Mouse (Mus musculus) kidney, postnatal 4 days (tissue): ENCODE results near the gene Pin1rt1.
A peak's percentile ranks its signal among the peaks of the same experiment; 100 is the strongest.

ENCODE experiments used
- DNase-seq, 2 experiments: peaks; one replicate each; pipeline ENCODE4 v3.0.0; 2021; ENCODE audit warnings: mixed read lengths in 2 of 2

Gene Pin1rt1

GRCm38 (mm10) chr2:104716279-104716678 is at the start of gene Pin1rt1:
TSS of gene Pin1rt1 (minus strand) at chr2:104716379.
- DNase-seq: no peak

DNA sequence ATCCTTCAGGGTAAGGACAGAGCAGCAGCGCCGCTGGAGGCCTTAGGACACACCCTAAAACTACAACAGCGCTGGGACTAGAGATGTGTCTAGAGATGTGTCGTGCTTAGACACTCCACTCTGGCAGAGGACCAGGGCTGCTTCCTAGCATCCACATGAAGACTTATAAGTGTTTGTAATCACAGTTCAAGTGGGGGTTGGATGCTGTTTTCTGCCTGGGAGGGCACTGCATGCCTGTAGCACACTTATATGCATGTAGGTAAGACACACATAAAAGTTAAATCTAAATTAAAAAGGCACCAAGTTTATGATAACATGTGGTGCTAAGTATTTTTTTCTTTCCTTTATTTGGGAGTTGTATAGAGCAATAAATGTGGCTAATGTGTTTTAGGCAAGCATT is 47.8 kb upstream of the Pin1rt1 start:
- DNase-seq: no peak

DNA sequence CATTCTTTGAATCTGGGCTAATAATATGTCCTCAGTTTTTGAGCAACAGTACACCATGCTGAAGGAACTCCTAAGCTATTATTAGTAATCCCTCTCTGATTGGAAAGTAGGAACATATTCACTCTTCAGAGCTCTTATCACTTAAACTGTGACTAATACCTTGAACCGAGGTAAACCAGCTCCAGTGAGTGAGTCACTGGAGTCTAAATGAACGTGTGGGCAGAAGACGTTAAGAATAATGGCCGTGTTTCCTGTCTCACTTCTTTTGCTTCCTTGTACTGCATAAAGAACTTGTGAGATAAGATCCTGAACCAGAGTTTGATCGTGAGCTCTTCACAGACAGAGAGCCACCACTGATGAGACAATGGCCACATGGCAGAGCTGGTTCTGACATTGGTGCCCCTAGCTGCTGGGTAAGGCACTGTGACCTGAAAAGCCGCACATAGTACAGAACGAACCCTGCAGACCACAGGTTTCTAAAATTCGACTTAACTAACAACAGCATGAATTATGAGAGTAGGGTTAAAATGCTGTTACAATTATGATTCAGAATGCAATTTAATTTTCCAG is 47.0 kb upstream of the Pin1rt1 start:
- DNase-seq: no peak

GRCm38 (mm10) chr2:104750611-104751010 is 34.4 kb upstream of the Pin1rt1 start:
- DNase-seq: peak in 1 of 2 experiments; percentile 34

- DNase-seq: no peak
Observed at GRCm38 (mm10) chr2:104748652-104749183, 32.5 kb upstream of the Pin1rt1 start.

- DNase-seq: peak; percentile 44 to 49
Observed at GRCm38 (mm10) chr2:104746251-104746650, 30.1 kb upstream of the Pin1rt1 start.

DNA sequence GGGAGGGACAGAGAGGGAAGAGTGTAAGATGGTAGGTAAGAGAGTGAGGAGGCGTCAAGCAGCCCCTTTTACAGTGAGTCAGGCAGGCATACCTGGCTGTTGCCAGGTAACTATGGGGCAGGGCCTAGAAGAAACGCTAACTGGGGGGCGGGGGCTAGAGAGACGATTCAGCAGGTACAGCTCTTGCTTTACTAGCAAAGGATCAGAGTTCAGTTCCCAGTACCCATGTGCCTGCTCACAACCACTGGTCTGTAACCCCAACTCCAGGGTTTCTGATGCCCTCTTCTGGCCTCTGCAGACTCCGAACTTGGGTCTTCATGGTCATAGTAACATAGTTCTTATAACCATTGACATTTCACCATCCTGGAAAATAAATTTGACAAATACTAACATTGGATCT is 27.8 kb upstream of the Pin1rt1 start:
- DNase-seq: peak in 1 of 2 experiments; percentile 48

DNA sequence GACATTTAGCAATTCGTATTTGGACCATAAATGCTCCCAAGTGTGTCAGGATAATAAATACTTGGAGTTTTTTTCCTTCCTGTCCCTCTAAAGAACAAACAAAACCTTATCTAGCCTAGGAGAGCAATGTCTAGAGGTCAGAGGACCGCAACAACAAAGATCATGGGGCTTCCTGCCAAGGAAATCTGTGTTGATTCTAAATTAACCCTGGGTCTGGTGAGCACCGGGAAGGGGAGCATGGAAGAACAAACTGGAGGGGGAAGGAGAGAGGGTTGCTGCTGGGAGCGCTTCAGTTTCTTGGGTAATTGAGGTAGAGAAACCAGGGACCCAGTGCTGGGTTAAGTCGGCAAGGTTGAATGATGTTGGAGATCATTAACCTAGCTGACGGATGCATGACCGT is 27.0 kb upstream of the Pin1rt1 start:
- DNase-seq: peak in 1 of 2 experiments; percentile 46

DNA sequence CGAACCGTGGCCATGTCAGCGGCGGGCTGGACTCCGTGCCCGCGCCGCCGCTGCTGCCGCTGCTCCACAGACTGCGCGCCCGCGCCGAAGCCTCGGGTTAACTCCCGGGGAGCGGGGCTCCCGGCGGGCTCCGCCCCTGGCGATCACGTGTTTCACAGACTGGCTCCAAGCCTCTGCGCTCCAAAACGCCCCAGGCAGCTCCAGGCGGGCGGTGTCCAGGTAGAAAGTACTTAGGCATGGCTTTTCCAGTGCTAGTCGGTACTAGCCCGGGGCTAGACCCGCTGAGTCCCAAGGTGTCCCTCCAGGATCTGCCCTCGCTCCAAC is 26.5 kb upstream of the Pin1rt1 start, which contains the start of gene Depdc7:
Gene Depdc7 (minus strand): TSS at position 138 of the 324 bp plus-strand sequence.
- peak; percentile 95 to 97 for DNase-seq

- no peak for DNase-seq
Observed at GRCm38 (mm10) chr2:104741896-104742740, 25.9 kb upstream of the Pin1rt1 start.

GRCm38 (mm10) chr2:104741015-104741758 is 25.0 kb upstream of the Pin1rt1 start:
- no peak for DNase-seq

GRCm38 (mm10) chr2:104740248-104740949 is 24.2 kb upstream of the Pin1rt1 start:
- DNase-seq: no peak

DNA sequence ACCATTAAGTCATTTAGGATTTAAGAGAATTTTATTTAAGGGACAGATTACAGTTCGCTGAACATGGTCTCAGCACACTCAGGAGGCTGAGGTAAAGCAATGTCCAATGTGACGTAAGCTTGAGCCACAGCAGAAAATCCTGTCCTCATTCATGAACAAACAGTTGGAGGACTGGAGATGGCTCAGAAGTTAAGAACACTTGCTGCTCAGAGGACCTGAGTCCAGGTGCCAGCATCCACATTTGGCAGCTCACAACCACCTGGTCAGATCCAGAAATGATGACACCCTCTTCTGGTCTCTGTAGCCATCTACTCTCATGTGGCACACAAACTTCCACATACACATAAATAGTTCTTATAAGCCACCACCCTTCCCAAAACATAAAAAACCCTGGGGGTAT is 23.5 kb upstream of the Pin1rt1 start:
- no peak for DNase-seq

DNA sequence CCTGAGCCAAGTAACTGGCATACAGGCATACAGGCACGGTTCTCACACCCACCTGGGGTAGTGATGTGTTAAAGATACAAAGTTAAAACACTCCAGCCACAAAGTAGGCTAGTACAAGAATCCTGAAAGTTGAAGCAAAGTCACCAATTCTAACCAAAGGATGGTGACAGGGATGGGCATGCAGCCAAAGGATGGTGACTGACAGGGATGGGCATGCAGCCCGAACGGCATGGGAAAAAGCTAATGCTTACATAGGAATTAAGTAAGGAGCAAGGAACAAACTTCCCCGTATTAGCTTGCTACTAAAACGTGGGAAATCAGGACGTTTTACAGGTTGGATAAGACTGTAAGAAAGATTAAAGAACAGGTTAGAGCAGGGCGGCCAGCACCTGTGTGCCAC is 20.1 kb upstream of the Pin1rt1 start:
- DNase-seq: no peak

DNA sequence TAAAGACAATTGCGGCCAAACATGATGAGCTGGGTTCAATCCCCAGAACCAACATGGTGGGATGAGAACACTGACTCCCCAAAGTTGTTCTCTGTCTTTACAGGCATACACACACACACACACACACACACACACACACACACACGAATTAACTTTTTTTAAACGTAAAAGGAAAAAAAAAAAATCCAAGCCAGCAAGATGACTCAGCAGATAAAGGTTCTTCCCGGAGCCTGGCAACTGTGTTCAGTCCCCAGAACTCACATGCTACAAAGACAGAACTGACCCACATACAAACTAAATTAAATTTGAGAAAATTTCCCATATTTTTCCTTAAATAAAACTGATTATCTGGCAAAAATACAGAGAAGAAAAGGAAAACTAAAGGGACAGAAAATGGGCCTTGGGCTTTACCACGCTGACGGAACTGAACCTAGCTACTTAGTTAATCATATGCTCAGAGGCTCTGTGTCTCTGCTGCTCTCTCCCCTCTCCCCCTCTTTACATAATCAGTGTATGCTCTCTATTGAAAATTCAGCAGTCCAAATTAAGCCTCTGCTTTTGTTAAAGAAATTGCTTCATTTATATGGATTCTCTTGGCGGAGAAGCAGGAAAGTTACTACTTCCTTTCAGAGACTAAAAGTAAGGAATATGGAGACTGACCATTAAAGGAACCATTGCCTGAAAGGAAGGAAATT is 16.5 kb upstream of the Pin1rt1 start:
- DNase-seq: no peak

GRCm38 (mm10) chr2:104732033-104732444 is 15.9 kb upstream of the Pin1rt1 start:
- peak in 1 of 2 experiments; percentile 22 for DNase-seq

- DNase-seq: no peak
Observed at GRCm38 (mm10) chr2:104727369-104727768, 11.2 kb upstream of the Pin1rt1 start.

DNA sequence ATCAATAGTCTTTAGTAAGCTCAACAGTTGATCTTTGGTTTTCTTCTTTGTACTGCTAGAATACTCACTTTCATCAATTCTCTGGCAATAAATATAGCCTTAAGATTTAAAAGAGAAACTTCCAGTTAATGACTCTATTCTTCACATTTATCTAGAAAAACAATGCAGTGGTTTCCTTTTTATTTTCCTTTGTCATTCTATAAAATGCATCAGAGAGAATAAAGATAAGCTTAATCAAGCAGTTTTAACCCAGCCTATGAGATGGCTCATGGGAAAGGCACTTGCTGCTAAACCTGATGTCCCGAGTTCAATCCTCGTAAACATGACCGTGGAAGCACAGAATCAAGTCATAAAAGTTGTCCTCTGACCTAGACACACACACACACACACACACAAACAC is 5.8 kb upstream of the Pin1rt1 start:
- no peak for DNase-seq

DNA sequence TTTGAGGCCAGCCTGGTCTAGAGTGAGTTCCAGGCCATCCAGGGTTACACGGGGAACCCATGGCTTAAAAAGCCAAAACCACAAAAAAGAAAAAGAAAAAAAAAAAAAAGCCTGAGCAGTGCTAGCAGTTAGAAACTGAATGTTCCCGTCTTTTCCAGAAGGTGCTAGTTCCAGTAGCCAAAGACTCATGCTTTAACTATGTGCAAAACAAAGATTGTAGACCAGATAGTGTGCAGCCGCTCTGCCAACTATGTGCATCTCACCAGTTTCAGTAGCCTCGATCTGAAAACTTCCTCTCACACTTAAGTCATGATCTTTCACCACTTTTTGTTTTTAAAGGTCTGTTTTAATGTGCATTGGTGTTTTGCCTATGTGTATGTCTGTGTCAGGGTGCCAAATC is 1.6 kb upstream of the Pin1rt1 start:
- no peak for DNase-seq

DNA sequence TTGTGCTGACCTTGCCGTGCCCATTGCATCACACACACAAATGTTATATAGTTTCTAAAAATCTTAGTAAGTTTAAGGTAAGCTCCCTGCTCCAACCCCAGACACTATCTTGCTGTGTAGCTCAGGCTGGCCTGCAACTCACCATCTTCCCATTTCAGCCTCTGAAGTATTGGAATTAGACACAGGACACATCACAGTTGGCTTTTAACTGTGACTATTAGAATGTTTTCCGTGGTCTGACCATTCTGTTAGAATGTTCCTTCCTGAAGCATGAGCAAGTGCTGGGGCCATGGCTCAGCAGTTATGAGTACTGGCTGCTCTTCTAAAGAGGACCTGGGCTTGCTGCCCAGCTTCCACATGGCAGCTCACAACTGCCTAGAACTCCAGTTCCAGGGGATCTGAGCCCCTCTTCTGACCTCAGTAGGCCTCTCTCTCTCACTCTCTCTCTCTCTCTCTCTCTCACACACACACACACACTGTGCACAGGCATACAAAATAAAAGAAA is 1.1 kb upstream of the Pin1rt1 start:
- peak in 1 of 2 experiments; percentile 12 for DNase-seq

DNA sequence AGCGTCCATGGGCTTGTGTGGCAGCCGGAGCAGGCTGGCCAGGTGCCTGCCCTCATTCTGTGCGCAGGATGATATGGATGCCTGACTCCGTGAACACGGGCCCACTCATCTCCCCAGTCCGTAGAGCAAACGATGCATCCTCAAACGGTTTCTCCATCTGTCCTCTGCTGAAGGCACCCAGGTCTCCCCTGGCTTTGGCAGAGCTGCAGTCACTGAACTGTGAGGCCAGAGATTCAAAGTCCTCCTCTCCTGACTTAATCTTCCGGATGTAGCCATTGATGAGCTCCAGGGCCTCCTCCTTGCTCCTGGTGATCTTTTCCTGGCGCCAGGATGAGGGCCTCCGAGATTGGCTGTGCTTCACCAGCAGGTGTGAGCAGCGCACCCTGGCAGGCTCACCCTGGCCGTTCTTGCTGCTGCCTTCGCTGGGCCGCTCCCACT is 1.9 kb downstream of the Pin1rt1 start:
- peak; percentile 33 to 43 for DNase-seq

- DNase-seq: no peak
Observed at GRCm38 (mm10) chr2:104712486-104712809, 3.7 kb downstream of the Pin1rt1 start.
